Mouse (Mus musculus): ENCODE measurements around the gene Tpbgl. TPM values are rescaled to one million over a fixed set of nuclear protein-coding genes. Genes with fewer than 3 reads are reported as not detected.

Gene Tpbgl
- 0.20 and 0.29 TPM in 2 replicates for polyA plus RNA-seq (2014; fragmentation: Nextera tagmentation; extraction: Ambion mirVana)

GRCm38 (mm10) chr7:99626376-99627270, at the start of gene Tpbgl:
Tpbgl (minus strand) TSS chr7:99627103.
- H3K27ac ChIP-seq (ENCODE audit: low read depth, low read length) = no peak within 1 kb of the TSS
- peaks cover 48% of the 10 kb centered on the region for H3K27me3 ChIP-seq (ENCODE audit: control insufficient read depth, insufficient read depth, low read length)
- DNase-seq (ENCODE audit: low spot score) = peak; percentile 66
- H3K36me3 ChIP-seq (ENCODE audit: control insufficient read depth, insufficient read depth, low read length) = no peaks in the 10 kb centered on the region
- H3K4me2 ChIP-seq (ENCODE audit: low read depth, low read length, severe bottlenecking) = peak within 1 kb of the TSS; percentile 86
- H3K4me3 ChIP-seq (ENCODE audit: low read depth, low read length) = peak within 1 kb of the TSS; percentile 39
- peaks cover 11% of the 10 kb centered on the region for H3K4me1 ChIP-seq (replicated peaks; ENCODE audit: control insufficient read depth, insufficient read depth, low read length)
- ATAC-seq (replicated peaks; ENCODE audit: low FRiP score) = peak; percentile 11; the same call in 1 of the 2 replicates
- under 1% methylated on average over 81 of the region's 83 CpGs for WGBS
- H3K9me3 ChIP-seq (ENCODE audit: control insufficient read depth, low read length) = no peaks in the 10 kb centered on the region
- H3K9ac ChIP-seq (ENCODE audit: low read length) = peak within 1 kb of the TSS; percentile 53

- 90% methylated on average over 3 of the region's 3 CpGs for WGBS
- Histone ChIP-seq H3K9ac (ENCODE audit: low read length) (no peak overlapping the region), H3K4me1 (replicated peaks; ENCODE audit: control insufficient read depth, insufficient read depth, low read length) (no peaks in the 10 kb centered on the region), H3K4me2 (ENCODE audit: low read depth, low read length, severe bottlenecking) (no peak overlapping the region), H3K27me3 (ENCODE audit: control insufficient read depth, insufficient read depth, low read length) (no peaks in the 10 kb centered on the region), H3K27ac (ENCODE audit: low read depth, low read length) (no peak overlapping the region), H3K36me3 (ENCODE audit: control insufficient read depth, insufficient read depth, low read length) (no peaks in the 10 kb centered on the region), H3K4me3 (ENCODE audit: low read depth, low read length) (no peak overlapping the region), H3K9me3 (ENCODE audit: control insufficient read depth, low read length) (no peaks in the 10 kb centered on the region)
- DNase-seq (ENCODE audit: low spot score) (no peak), ATAC-seq (replicated peaks; ENCODE audit: low FRiP score) (no peak)
Measured at GRCm38 (mm10) chr7:99674890-99675289, 48.0 kb upstream of the Tpbgl start.

- H3K4me3 ChIP-seq (ENCODE audit: low read depth, low read length) = no peak overlapping the region
- H3K9me3 ChIP-seq (ENCODE audit: control insufficient read depth, low read length) = no peaks in the 10 kb centered on the region
- ATAC-seq (replicated peaks; ENCODE audit: low FRiP score) (no peak), DNase-seq (ENCODE audit: low spot score) (no peak)
- no peaks in the 10 kb centered on the region for H3K27me3 ChIP-seq (ENCODE audit: control insufficient read depth, insufficient read depth, low read length)
- H3K27ac ChIP-seq (ENCODE audit: low read depth, low read length) = no peak overlapping the region
- WGBS = 86% methylated on average over 5 of the region's 5 CpGs
- no peaks in the 10 kb centered on the region for H3K4me1 ChIP-seq (replicated peaks; ENCODE audit: control insufficient read depth, insufficient read depth, low read length)
- H3K9ac ChIP-seq (ENCODE audit: low read length) = no peak overlapping the region
- H3K4me2 ChIP-seq (ENCODE audit: low read depth, low read length, severe bottlenecking) = no peak overlapping the region
- H3K36me3 ChIP-seq (ENCODE audit: control insufficient read depth, insufficient read depth, low read length) = no peaks in the 10 kb centered on the region
Measured at GRCm38 (mm10) chr7:99674209-99674608, 47.3 kb upstream of the Tpbgl start.

GRCm38 (mm10) chr7:99673188-99673587, 46.3 kb upstream of the Tpbgl start:
- no peak overlapping the region for H3K4me3 ChIP-seq (ENCODE audit: low read depth, low read length)
- WGBS = 90% methylated on average over 8 of the region's 8 CpGs
- no peaks in the 10 kb centered on the region for H3K4me1 ChIP-seq (replicated peaks; ENCODE audit: control insufficient read depth, insufficient read depth, low read length)
- no peak overlapping the region for H3K9ac ChIP-seq (ENCODE audit: low read length)
- no peak overlapping the region for H3K27ac ChIP-seq (ENCODE audit: low read depth, low read length)
- no peaks in the 10 kb centered on the region for H3K9me3 ChIP-seq (ENCODE audit: control insufficient read depth, low read length)
- H3K4me2 ChIP-seq (ENCODE audit: low read depth, low read length, severe bottlenecking) = no peak overlapping the region
- no peaks in the 10 kb centered on the region for H3K27me3 ChIP-seq (ENCODE audit: control insufficient read depth, insufficient read depth, low read length)
- no peaks in the 10 kb centered on the region for H3K36me3 ChIP-seq (ENCODE audit: control insufficient read depth, insufficient read depth, low read length)
- ATAC-seq (replicated peaks; ENCODE audit: low FRiP score) (no peak), DNase-seq (ENCODE audit: low spot score) (no peak)

GRCm38 (mm10) chr7:99671544-99672435, 44.9 kb upstream of the Tpbgl start:
- Histone ChIP-seq H3K27me3 (ENCODE audit: control insufficient read depth, insufficient read depth, low read length) (no peaks in the 10 kb centered on the region), H3K9me3 (ENCODE audit: control insufficient read depth, low read length) (no peaks in the 10 kb centered on the region), H3K9ac (ENCODE audit: low read length) (no peak overlapping the region), H3K4me1 (replicated peaks; ENCODE audit: control insufficient read depth, insufficient read depth, low read length) (no peaks in the 10 kb centered on the region), H3K36me3 (ENCODE audit: control insufficient read depth, insufficient read depth, low read length) (no peaks in the 10 kb centered on the region), H3K4me2 (ENCODE audit: low read depth, low read length, severe bottlenecking) (no peak overlapping the region), H3K27ac (ENCODE audit: low read depth, low read length) (no peak overlapping the region), H3K4me3 (ENCODE audit: low read depth, low read length) (no peak overlapping the region)
- WGBS = 85% methylated on average over 9 of the region's 9 CpGs
- DNase-seq (ENCODE audit: low spot score) (no peak), ATAC-seq (replicated peaks; ENCODE audit: low FRiP score) (no peak)

GRCm38 (mm10) chr7:99670915-99671314, 44.0 kb upstream of the Tpbgl start:
- no peaks in the 10 kb centered on the region for H3K36me3 ChIP-seq (ENCODE audit: control insufficient read depth, insufficient read depth, low read length)
- DNase-seq (ENCODE audit: low spot score) = no peak
- H3K27me3 ChIP-seq (ENCODE audit: control insufficient read depth, insufficient read depth, low read length) = no peaks in the 10 kb centered on the region
- no peak overlapping the region for H3K27ac ChIP-seq (ENCODE audit: low read depth, low read length)
- no peak overlapping the region for H3K4me2 ChIP-seq (ENCODE audit: low read depth, low read length, severe bottlenecking)
- 77% methylated on average over 4 of the region's 4 CpGs for WGBS
- no peak overlapping the region for H3K4me3 ChIP-seq (ENCODE audit: low read depth, low read length)
- H3K4me1 ChIP-seq (replicated peaks; ENCODE audit: control insufficient read depth, insufficient read depth, low read length) = no peaks in the 10 kb centered on the region
- no peak overlapping the region for H3K9ac ChIP-seq (ENCODE audit: low read length)
- H3K9me3 ChIP-seq (ENCODE audit: control insufficient read depth, low read length) = no peaks in the 10 kb centered on the region
- ATAC-seq (replicated peaks; ENCODE audit: low FRiP score) = no peak

GRCm38 (mm10) chr7:99668802-99669201, 41.9 kb upstream of the Tpbgl start:
- Histone ChIP-seq H3K4me2 (ENCODE audit: low read depth, low read length, severe bottlenecking) (no peak overlapping the region), H3K27me3 (ENCODE audit: control insufficient read depth, insufficient read depth, low read length) (no peaks in the 10 kb centered on the region), H3K9me3 (ENCODE audit: control insufficient read depth, low read length) (no peaks in the 10 kb centered on the region), H3K4me1 (replicated peaks; ENCODE audit: control insufficient read depth, insufficient read depth, low read length) (no peaks in the 10 kb centered on the region), H3K9ac (ENCODE audit: low read length) (no peak overlapping the region), H3K36me3 (ENCODE audit: control insufficient read depth, insufficient read depth, low read length) (no peaks in the 10 kb centered on the region), H3K4me3 (ENCODE audit: low read depth, low read length) (no peak overlapping the region), H3K27ac (ENCODE audit: low read depth, low read length) (no peak overlapping the region)
- WGBS = 25% methylated on average over 4 of the region's 4 CpGs
- ATAC-seq (replicated peaks; ENCODE audit: low FRiP score) (no peak), DNase-seq (ENCODE audit: low spot score) (no peak)

- H3K4me2 ChIP-seq (ENCODE audit: low read depth, low read length, severe bottlenecking) = no peak overlapping the region
- no peak overlapping the region for H3K9ac ChIP-seq (ENCODE audit: low read length)
- no peaks in the 10 kb centered on the region for H3K36me3 ChIP-seq (ENCODE audit: control insufficient read depth, insufficient read depth, low read length)
- no peak for ATAC-seq (replicated peaks; ENCODE audit: low FRiP score)
- H3K9me3 ChIP-seq (ENCODE audit: control insufficient read depth, low read length) = no peaks in the 10 kb centered on the region
- no peaks in the 10 kb centered on the region for H3K27me3 ChIP-seq (ENCODE audit: control insufficient read depth, insufficient read depth, low read length)
- DNase-seq (ENCODE audit: low spot score) = no peak
- no peak overlapping the region for H3K27ac ChIP-seq (ENCODE audit: low read depth, low read length)
- 93% methylated on average over 16 of the region's 16 CpGs for WGBS
- no peak overlapping the region for H3K4me3 ChIP-seq (ENCODE audit: low read depth, low read length)
- H3K4me1 ChIP-seq (replicated peaks; ENCODE audit: control insufficient read depth, insufficient read depth, low read length) = no peaks in the 10 kb centered on the region
Measured at GRCm38 (mm10) chr7:99667096-99667495, 40.2 kb upstream of the Tpbgl start.

All from forebrain, embryonic 11.5 days (tissue).